Mouse (Mus musculus) kidney, adult 8-10 months (tissue): ENCODE measurements around the gene Mtus2.

Experiments
- DNase-seq, 2 experiments: peaks; one replicate each; pipeline ENCODE4 v3.0.0; 2022

Gene Mtus2

DNA sequence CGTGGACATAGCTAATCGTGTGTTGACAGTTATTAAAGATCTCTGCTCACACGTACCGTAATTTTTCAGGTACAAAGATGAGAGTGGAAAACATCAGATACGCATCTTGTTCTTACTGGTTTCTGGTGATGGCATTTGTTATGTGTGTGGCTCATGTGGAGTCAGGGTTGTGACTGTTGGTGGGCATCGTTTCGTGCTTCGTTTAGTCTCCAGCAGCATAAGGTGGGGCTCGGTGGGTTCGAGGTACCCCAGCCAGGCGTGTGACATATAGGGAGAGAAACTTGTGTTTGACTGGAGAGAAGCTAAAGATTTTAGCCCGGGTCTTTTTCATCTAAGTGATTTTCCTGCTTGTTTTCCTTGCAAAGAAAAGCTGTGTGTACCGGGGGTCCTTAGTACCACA, 1.4 kb downstream of the Mtus2 start:
- no peak for DNase-seq

DNA sequence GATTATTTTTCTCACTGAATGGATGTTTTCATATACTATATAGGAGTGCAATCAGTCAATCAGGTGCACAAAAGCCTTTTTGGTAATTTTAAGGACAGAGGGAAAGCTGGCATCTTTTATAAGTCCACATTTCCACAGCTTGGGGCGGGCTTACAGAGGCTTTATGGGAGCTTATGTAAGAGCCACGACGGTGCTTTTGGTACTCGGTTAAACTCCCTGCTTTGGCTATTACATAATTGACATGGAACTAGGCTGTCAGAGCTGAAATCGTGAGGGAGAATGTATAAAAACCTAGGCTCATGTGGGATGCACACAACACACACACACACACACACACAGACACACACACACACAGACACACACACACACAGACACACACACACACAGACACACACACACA, 2.0 kb downstream of the Mtus2 start:
- DNase-seq, result no peak

DNA sequence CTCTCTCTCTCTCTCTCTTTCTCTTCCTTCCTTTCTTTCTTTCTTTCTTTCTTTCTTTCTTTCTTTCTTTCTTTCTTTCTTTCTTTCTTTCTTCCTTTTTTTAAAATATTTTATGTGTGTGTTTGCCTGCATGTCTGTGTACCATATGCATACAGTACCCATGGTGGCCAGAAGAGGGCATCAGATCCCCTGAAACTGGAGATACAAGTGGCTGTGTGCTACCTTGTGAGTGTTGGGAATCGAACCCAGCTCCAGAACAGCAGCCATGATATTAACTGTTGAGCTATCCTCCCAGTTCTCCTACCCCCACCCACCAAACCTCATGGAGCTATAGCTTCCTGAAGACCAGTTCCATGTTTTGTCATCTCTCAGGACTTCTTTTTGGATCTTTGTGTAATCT, 3.7 kb downstream of the Mtus2 start:
- DNase-seq, result no peak

DNA sequence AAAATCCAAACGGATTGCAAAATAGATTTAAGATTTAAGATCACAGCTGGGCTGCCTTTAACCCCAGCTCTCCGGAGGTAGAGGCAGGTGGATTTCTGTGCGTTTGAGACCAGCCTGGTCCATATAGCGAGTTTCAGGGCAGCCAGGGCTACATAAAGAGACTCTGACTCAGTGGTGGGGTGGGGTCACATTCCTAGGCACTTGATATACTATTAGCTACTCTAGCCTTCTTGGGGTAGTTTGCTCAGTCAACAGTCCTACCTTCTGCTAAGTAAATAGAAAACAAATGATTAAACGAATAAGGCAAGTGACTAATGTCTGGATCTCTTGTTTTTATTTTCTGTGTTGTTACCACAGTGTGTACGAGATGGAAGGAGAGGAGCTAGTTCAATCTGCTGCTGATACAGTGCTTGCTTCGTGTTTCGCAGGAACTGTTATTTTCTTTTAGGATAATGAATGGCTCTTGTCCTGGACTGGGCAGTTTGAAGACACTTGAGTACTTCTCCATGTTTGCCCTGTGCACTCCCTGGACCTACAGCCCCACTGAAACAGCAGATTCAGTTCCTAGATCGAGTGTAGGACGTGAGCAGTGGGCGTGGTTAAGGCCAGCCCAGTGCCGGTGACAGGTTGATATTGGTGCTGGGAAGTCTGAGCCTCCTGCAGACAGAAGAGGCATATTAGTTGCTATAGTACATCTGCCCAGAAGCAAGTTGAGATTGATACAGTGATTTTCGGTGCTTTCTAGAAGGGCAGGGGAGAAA, 6.9 kb downstream of the Mtus2 start:
- no peak for DNase-seq

DNA sequence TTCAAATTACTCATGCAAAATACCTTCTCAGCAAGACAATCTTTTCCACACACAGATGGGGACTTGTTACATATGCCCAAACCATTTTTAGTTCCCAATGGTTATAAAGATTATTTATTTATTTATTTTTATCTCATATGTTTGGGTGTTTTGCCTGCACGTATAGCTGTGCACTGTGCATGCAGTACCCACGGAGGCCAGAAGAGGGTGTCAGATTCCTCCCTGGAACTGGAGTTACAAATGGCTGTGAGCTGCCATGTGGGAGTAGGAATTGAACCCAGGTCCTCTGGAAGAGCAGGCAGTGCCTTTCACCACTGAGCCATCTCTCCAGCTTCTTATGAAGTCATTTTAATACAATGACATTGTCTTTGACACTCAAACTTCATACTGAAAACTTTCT, 7.7 kb downstream of the Mtus2 start:
- no peak for DNase-seq

DNA sequence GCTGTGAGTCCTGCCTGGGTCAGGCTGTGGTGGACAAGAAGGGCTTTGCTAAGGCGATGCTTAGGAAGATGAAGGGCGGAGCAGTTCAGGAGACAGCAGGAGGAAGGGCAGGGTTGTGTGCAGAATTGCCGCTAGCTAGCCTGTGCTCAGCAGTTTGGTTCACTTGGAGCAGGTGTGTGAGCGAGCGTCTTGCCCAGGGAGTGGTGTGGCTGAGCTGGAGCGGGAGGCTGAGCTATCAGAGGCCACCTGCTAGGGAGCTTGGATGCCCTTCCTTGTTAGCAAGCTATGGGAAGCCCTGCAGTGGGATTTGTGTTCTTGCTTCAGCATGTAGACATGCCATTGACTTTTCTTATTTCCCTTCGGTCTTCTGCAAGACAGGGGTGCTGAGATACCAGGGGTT, 9.5 kb downstream of the Mtus2 start:
- DNase-seq, result no peak

DNA sequence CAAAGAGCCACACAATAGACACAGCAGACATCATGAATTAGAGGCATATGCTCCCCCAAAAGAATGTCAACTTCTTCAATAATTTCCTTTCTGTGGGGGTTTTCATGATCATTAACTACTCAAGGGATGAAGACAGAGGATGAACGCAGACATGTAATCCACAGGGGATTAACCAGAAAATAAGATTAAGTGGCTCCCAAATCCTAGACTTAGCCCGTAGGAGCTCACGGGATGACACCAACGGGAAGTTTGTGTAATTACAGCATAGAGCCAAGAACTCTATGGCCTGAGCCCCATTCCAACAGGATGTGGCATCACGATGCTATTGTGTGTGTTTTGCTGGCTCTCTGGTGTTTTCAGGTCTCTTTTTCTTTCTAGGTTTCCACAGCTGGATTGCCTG, 12.4 kb downstream of the Mtus2 start:
- no peak for DNase-seq

DNA sequence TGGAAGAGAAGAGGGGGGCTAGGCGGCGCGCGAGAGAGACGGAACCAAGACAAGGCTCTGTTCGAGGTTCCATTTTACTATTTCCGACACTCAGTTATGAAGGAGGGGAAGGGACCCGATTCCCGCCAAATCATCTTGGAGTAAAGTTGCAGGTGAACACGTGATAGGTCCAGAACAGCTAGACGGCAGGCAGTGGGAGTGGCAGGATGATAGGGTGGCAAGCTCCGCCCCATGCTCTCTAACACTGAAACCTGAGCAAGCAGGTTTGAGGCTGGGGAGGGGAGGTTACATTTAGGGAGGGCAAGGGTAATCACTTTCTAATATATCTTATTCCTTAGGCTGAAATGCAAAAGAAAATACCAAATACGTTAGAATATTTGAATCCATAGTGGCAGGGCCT, 18.9 kb downstream of the Mtus2 start:
- no peak for DNase-seq

DNA sequence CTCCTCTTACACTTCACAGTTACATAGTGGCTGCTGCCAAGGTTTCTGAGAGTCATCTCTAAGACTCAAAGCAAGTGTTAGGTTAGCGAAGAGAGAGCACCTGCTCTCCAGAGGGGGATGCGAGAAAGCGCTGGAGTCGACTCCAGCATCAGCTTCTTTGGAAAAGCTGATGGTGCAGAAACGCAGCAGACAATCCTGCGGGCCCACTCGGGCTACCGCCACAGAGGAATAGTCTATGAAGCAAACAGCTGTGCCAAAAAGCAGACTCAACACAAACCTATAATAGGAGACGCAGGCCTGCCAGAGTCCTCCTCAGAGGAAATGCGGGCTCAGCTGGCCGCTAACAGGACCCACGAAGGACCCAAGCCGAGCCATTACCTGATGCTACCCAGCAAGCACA, 23.5 kb downstream of the Mtus2 start:
- no peak for DNase-seq

DNA sequence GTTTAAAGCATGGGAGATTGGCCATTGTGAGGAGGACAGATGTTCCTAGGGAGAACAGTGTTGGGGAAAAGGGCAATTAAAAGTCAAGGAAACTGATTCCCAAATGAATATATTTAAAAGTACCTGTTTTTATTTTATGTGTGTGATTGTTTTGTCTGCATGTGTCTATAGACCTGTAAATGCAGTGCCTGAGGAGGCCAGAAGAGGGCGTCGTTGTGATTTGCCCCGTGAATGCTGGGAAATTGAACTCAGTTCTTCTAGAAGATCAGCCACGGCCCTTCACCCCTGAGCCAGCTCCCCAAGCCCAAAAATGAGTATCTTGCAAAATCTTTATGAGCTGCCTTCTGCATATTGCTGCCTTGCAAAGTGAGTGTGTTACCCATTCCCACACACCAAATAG, 33.2 kb downstream of the Mtus2 start:
- no peak for DNase-seq

DNA sequence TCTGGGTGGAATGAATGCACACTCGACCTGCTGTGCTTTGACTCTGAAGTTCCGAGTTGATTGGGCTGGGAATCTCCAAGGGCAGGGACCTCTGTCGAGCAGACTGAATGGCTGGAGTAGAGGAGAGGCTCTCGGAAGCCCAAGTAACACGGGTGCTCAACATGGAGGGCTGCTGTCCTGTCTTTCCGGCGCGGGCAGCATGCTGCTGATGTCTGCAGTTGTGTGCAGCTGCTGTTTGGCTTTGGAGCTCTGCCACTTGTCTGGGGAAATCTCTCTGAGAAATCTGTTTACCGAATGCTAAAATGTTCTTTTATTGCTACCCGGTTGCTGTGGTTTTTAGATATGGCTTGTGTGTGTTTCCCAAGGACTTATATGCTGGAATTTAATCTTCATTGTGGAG, 33.7 kb downstream of the Mtus2 start:
- no peak for DNase-seq

DNA sequence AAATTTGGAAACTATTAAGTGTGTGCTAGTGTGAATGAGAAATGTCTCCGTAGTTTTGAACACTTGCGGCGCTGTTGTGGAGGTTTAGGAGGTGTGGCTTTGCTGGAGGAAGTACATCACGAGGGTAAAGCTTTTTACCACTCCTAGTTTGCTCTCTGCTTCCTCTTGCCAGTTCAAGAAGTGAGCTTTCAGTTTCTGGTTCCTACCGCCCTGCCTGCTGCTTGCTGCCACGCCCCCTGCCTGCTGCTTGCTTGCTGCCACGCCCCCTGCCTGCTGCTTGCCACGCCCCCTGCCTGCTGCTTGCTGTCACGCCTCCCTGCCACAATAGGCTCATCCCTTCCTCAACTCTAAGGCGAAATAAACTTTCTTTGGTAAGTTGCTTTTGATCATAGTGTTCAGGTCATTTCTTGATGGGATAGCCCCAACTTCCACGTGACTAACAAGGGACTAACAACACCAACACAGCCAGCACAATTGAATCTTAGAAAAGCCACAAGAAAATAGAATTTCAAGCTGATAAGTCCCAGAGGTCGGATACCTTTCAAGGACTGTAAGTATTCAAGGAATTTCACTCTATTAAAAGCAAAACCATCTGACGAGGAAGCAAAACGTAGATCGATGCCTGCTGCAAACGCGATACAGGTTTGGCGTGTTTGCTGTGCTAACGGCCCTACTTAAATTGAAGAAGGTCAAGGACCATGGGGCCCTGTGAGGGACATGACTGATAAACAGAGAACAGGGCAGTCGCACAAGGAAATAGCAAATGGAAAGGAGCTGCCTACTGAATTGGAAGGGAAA, 35.7 kb downstream of the Mtus2 start:
- DNase-seq, result peak; percentile 53 to 68

DNA sequence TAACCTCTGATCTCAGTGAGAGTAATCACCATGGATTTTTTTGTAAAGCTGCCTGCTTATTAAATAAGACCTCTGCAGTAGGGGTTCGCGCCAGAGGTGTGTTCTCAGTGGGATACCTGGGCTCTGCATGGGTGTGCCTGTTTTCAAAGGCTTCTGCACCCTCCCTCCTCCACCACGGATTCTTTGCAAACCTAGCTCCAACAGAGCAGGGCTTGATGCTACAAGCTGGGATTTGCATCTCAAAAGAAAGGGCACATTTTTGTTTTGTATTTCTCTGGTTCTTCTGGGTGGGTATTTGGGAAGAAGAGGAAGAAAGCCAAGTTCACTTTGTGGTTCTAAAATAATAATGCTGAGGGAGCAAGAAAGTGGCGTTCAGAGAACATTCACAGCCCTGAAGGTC, 48.1 kb downstream of the Mtus2 start:
- no peak for DNase-seq

DNA sequence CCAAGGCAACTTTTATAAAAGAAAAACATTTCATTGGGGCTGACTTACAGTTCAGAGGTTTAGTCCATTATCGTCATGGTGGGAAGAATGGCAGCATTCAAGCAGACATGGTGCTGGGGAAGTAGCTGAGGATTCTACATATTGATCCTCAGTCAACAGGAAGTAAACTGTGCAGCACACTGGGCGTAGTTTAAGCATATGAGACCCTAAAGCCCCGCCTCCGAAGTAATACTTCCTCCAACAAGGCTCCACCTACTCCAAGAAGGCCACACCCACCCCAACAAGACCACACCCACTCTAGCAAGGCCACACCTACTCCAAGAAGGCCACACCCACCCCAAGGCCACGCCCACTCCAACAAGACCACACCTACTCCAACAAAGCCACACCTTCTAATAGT, 55.0 kb downstream of the Mtus2 start:
- DNase-seq, result no peak

DNA sequence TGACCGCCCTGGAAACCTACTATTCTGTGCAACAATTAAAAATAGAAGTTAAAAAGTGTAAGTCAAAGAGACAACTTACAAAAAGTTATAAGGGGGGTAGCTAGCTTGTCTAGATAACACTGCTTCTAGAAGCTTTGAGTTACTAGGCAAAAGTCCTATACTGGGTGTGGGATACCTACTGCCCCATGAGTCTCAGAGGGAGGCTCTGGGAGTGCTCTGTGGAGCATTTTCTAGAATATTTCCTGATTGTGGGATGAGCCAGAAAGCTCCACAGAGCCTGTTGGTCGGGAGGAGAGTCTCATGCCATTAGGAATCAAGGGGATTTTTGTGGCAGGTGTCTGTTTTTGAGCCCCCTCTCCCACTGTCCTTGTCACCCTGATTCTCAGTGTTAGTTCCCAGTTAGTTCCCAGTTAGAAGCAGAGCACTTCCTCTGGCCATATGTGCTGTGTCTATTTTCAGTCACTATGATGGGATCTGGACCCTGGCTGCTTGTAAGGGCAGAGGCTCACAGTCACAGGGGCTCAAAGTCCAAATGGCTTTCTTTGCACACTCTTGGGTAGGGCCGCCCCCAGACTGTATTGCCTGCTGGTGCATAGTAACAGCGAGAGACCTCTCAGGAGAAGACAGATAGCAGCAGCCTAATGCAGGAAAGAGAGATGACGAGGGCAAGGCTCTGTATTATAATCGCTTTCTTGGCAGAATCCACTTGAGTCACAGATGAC, 57.2 kb downstream of the Mtus2 start:
- DNase-seq, result no peak

DNA sequence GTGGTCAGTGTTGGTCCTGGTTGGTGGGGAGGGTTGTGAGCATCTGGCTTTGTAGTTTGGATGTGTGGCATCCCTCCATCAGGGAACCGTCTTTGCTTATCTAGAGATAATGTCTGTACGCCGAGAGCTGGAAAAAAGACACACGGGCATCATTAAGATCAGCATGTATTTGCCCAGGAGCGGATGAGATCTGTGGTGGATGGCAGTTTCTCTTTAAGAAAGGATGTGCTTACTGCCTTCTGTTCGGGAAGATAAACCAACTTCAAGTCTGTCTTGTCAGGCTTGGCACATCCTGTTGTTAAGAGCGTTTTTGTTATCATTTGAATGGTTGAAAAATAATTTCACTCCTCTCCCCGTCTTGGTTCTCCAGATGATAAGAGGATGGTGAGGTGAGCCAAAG, 58.3 kb downstream of the Mtus2 start:
- no peak for DNase-seq

DNA sequence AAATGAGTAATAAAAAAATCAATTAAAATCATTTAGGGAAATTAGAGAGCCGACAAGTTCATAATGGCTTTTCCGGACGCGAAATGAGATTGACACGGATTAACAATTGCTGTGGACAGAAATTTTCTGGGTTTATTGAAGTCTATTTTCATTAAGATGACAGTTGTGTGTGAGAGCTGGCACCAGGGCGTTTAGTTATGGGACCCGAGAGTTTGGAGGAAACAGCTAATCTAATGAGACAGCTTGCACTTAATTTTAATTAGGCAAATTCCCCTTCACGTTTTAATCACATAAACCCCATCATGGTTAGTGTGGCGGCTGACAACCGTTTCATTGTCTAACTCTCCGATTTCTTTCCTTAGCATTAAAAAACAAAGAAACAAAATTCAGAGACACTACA, 60.3 kb downstream of the Mtus2 start:
- DNase-seq, result no peak

DNA sequence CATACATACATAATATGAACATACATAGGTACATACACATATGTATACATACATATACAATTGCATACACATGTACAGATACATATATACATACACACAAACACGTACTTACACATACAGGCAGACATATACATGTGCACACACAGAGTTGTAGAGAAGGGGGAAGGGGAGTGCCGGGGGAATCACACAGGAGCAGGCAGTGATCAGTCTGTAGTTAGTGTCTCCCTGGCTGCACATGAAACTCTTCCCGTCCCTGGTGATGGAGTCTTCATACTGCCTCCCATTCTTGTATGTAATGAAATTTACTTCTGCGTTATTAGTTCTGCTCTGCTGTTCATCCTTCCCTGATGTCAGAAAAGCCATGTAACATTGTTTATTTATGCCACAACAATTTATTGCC, 65.7 kb downstream of the Mtus2 start:
- DNase-seq, result no peak

DNA sequence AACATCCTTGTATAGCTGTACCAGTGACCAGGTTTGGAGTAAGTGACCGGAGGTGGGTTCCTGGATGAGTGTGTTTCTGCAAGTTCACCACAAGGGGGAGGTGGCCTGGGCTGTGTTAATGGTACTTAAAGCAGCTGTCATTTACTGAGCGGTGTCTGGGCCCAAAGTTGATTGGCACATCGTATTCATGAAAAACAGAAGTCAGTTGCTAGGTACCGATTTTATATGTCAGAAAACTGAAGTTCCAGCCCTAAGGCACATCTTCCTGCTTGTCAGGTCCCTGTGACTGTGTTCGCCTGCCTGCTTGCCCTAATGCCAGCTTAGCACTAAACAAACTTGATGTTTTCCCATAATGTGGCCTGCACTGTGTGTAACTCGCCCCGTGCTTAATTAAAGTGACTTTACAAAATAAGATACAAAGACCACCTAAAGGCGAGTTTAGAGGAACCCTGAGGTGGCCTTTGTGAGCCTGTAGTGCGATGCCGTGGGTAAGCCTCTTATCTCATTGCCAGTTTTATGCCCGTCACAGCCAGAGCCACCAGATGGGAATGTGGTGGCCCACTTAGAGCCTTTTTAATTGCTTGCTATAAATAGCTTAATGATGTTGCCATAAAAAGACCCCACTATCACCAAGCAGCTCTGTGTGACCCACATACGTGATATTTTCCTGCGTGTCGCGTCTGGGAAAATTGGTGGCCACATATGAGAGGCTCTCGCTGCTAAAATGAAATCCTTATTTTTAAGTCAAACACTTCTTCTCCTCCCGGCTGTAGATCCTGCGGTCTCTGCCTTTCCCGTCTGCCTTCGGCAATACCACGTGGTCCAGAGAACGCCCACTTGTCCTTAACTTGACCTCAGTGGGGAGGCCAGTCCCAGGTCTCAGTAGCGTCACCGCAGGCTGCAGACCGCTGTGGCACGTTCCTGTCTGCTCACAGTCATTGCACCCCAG, 69.6 kb downstream of the Mtus2 start:
- DNase-seq, result no peak

DNA sequence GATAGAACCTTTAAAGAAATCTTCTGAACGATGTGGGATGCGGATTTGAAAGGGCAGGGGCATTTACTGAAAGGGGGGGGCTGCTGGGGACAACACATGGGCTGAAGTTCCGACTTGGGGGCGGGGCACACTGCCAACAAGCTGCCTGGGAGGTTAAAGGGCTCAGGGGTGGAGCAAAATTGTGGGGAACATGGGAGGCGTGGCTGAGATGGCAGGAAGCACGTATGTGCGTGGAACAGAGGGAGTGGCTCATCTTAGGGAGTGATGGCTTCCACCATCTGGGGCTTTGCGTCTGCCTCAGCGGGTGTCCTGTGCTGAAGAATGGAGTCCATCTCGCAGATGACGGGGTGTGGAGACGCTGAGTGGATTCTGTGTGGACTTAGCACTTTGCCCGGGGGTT, 70.9 kb downstream of the Mtus2 start:
- no peak for DNase-seq

DNA sequence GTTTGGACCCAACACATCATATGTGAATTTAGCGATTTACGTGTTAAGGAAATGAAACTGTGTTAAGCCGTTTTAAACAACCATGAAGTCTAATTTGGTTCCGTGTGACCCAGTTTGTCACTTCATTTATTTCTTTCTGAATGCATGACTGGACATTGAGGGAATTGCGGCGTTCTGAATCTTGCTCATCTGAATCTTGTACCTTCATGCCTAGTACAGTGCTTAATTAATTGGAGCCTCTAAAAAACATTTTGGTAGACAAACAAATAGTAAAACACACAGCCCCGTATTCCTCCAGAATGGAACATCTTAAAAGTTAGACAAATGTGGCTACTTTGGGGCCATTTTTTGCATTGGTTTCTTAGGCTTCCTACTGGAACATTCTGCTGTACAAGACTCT, 84.5 kb downstream of the Mtus2 start:
- no peak for DNase-seq

DNA sequence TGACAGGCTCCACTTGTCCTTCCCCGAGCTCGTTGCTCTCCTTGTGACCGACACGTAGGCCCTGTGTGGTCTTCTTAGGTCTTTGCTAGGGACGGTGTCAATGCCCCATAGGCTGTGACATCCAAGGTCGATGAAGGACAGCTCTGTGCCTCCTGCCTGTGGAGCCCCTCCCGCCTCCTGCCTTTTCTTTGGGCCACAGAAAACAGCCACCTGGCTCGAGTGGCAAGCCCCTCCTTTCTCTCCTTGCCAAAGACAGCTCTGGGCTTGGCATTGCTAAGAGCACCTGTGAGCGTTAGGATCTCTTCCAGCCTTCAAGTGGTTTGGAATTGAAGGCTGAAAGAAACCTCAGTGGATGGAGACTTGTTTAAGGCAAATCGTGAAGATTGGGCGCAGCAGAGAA, 91.1 kb downstream of the Mtus2 start:
- no peak for DNase-seq

DNA sequence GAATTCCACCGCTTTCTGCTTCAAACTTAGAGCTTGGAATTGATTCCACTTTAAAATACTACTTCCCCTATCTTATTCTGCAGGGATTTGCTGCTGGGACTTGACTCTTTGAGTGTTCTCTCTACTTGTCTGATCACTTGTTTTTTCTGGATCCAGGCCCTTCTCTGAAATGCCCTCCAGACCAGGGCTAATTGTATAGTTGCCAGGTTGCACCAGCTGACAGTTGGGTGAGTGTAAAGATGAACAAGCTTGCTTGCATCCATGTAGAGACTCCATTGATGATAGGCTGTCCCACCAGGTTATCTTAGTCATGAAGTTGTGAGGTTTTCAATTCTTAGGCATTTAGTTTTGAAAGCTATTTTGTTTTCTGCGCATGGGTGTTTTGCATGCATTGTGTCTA, 92.2 kb downstream of the Mtus2 start:
- no peak for DNase-seq
